Mouse (Mus musculus): ENCODE results near the gene Tomm20. TPM values are rescaled to one million over a fixed set of nuclear protein-coding genes. Genes with fewer than 3 reads are reported as not detected.
"Not testable (repeated sequence)": the region's sequence is repeated elsewhere in the genome, so short reads cannot be mapped to it uniquely, and the experiment has no call there.

Tomm20 gene
- polyA plus RNA-seq, 1 experiment from 2014 or later = 238 TPM

DNA sequence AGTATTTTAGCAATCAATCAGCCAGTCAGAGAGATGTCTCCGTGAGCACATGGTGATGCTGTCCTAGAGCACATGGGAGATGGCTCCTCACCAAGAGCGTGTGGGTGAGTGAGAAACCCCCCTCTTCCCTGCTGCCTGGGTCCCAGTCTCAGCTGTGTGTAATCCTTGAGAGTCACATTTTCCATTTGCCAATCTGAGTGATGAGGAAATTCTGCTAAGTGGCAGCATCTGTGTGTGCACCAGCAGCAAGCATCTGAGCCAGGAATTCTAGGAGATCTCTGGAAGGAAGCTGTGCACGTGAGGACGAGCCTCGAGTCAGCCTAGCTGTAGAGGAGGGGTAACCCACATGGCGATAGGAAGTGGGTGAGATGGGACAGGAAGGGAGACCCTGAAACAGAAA is 50.5 kb downstream of the Tomm20 start:
- H3K4me3 ChIP-seq (ENCODE audit: low read depth, low read length) = no peak overlapping the region
- ATAC-seq (ENCODE audit: low FRiP score) (no peak), DNase-seq (ENCODE audit: low spot score) (no peak)
- no peaks in the 10 kb centered on the region for H3K4me1 ChIP-seq (replicated peaks; ENCODE audit: control insufficient read depth, insufficient read depth, low read length)
- H3K36me3 ChIP-seq (ENCODE audit: control insufficient read depth, insufficient read depth, low read length) = no peaks in the 10 kb centered on the region
- H3K4me2 ChIP-seq (replicated peaks; ENCODE audit: low read depth, low read length) = no peak overlapping the region
- H3K27me3 ChIP-seq (ENCODE audit: control insufficient read depth, insufficient read depth, low read length) = no peaks in the 10 kb centered on the region
- WGBS = 69% methylated on average over 6 of the region's 6 CpGs
- no peak overlapping the region for H3K9ac ChIP-seq (ENCODE audit: low read depth, low read length)
- H3K27ac ChIP-seq (ENCODE audit: low read depth, low read length) = no peak overlapping the region
- H3K9me3 ChIP-seq (ENCODE audit: control insufficient read depth, low read length) = no peaks in the 10 kb centered on the region

- H3K27ac ChIP-seq (ENCODE audit: low read depth, low read length) = peak overlapping the region; percentile 51; the same call in 1 of the 2 replicates
- DNase-seq (ENCODE audit: low spot score) (peak; percentile 38), ATAC-seq (ENCODE audit: low FRiP score) (peak; percentile 63)
- no peaks in the 10 kb centered on the region for H3K4me1 ChIP-seq (replicated peaks; ENCODE audit: control insufficient read depth, insufficient read depth, low read length)
- H3K9me3 ChIP-seq (ENCODE audit: control insufficient read depth, low read length) = no peaks in the 10 kb centered on the region
- WGBS = 53% methylated on average over 3 of the region's 3 CpGs
- no peaks in the 10 kb centered on the region for H3K36me3 ChIP-seq (ENCODE audit: control insufficient read depth, insufficient read depth, low read length)
- H3K9ac ChIP-seq (ENCODE audit: low read depth, low read length) = no peak overlapping the region
- no peak overlapping the region for H3K4me2 ChIP-seq (replicated peaks; ENCODE audit: low read depth, low read length)
- H3K4me3 ChIP-seq (ENCODE audit: low read depth, low read length) = no peak overlapping the region
- no peaks in the 10 kb centered on the region for H3K27me3 ChIP-seq (ENCODE audit: control insufficient read depth, insufficient read depth, low read length)
Observed at GRCm38 (mm10) chr8:126887639-126888006, 58.0 kb downstream of the Tomm20 start.

- DNase-seq (ENCODE audit: low spot score) (peak; percentile 45), ATAC-seq (ENCODE audit: low FRiP score) (no peak)
- Histone ChIP-seq H3K36me3 (ENCODE audit: control insufficient read depth, insufficient read depth, low read length) (no peaks in the 10 kb centered on the region), H3K4me2 (replicated peaks; ENCODE audit: low read depth, low read length) (no peak overlapping the region), H3K27me3 (ENCODE audit: control insufficient read depth, insufficient read depth, low read length) (no peaks in the 10 kb centered on the region), H3K27ac (ENCODE audit: low read depth, low read length) (peak overlapping the region; percentile 51; the same call in 1 of the 2 replicates), H3K4me1 (replicated peaks; ENCODE audit: control insufficient read depth, insufficient read depth, low read length) (no peaks in the 10 kb centered on the region), H3K9ac (ENCODE audit: low read depth, low read length) (no peak overlapping the region), H3K4me3 (ENCODE audit: low read depth, low read length) (no peak overlapping the region), H3K9me3 (ENCODE audit: control insufficient read depth, low read length) (no peaks in the 10 kb centered on the region)
- WGBS = 58% methylated on average over 8 of the region's 8 CpGs
Observed at GRCm38 (mm10) chr8:126886741-126887638, 58.7 kb downstream of the Tomm20 start.

DNA sequence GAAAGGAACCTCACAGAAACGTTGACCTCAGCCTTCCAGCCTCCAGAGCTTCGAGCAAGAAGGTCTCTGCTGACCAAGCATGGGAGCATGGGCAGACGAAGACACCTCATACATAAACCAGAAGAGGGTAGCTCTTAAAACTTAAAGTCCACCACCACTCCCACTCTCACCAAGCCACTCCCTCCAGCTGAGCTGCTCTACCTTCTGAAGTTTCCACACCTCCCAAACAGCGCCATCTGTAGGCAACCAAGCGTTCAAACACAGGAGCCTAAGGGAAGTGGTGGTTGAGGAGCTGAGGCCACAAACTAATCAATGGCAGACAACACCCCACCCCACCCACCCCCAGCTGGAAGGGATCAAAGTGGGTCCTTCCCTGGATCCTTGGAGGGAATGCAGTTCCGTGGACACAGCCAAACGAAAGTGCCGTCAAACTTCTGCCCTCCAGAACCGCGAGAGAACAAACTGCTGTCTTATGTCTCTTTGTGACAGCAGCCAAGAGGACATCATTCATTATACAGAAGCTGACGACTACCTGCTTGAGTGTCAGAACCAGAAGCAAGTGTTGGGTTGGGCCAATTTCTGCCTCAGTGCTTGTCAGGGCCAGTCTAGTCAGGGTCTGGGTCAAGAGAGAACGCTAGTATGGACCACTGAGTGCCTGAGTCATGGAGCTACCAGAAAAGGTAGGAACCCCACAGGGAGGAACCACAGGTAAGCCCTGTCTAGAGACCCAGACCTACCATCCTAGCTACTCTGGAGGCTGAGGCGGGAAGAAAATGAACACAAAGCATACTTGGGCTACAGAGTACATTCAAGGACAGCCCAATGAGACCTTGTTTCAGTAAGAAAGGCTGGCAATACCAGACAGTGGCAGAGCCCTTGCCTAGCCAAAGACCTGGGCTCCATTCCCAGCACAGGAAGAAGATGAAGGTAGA is 59.8 kb downstream of the Tomm20 start:
- DNase-seq (ENCODE audit: low spot score) = no peak
- H3K27ac ChIP-seq (ENCODE audit: low read depth, low read length) = no peak overlapping the region
- no peak overlapping the region for H3K9ac ChIP-seq (ENCODE audit: low read depth, low read length)

DNA sequence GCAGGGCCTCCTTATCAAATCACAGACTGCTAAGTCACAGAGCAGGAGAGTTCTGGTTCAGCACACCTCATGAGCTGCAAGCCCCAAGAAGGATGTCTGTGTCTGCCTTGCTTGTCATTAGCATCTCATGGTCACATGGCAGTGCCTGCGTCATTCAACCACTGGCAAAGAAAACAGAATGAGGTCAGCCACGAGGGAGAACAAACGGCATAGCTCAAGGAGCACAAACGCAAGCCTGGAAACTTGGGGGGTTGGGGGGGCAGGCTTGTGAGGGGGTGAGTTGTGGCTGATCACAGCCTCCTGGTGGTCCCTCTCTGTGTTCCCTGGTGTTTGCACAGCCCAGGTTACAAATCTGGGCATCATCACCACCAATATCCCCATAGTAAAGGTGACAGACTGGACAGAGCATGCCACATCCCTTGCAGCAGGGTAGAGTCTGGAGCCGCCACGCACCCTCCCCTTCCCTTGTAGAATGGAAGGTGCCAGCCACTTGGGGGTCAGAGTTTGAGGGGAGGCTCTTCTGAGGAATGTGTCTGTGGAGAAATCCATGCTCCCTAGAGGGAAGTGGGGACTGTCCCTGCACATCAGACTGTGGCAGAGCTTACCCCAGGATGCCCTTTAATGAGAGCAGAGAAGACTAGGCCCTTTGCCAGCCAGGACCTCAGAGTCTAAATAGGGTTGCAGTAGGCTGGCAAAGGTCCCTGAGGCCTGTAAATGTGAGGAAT is 61.3 kb downstream of the Tomm20 start:
- no peaks in the 10 kb centered on the region for H3K36me3 ChIP-seq (ENCODE audit: control insufficient read depth, insufficient read depth, low read length)
- no peak overlapping the region for H3K4me3 ChIP-seq (ENCODE audit: low read depth, low read length)
- no peak overlapping the region; the same call in 1 of the 2 replicates for H3K4me2 ChIP-seq (replicated peaks; ENCODE audit: low read depth, low read length)
- ATAC-seq (ENCODE audit: low FRiP score) = peak; percentile 47; the same call in 1 of the 2 replicates
- 48% methylated on average over 6 of the region's 6 CpGs for WGBS
- H3K9me3 ChIP-seq (ENCODE audit: control insufficient read depth, low read length) = no peaks in the 10 kb centered on the region
- no peaks in the 10 kb centered on the region for H3K4me1 ChIP-seq (replicated peaks; ENCODE audit: control insufficient read depth, insufficient read depth, low read length)
- H3K9ac ChIP-seq (ENCODE audit: low read depth, low read length) = 0 out of 2 replicates have a peak overlapping the region, but pooled peaks have one; percentile 11
- no peak for DNase-seq (ENCODE audit: low spot score)
- H3K27me3 ChIP-seq (ENCODE audit: control insufficient read depth, insufficient read depth, low read length) = no peaks in the 10 kb centered on the region
- 0 out of 2 replicates have a peak overlapping the region, but pooled peaks have one; percentile 20 for H3K27ac ChIP-seq (ENCODE audit: low read depth, low read length)

More for the DNA sequence above, 59.8 kb downstream of the Tomm20 start:
- Histone ChIP-seq H3K4me2 (replicated peaks; ENCODE audit: low read depth, low read length) (no peak overlapping the region), H3K9me3 (ENCODE audit: control insufficient read depth, low read length) (no peaks in the 10 kb centered on the region), H3K36me3 (ENCODE audit: control insufficient read depth, insufficient read depth, low read length) (no peaks in the 10 kb centered on the region), H3K27me3 (ENCODE audit: control insufficient read depth, insufficient read depth, low read length) (no peaks in the 10 kb centered on the region), H3K4me3 (ENCODE audit: low read depth, low read length) (no peak overlapping the region), H3K4me1 (replicated peaks; ENCODE audit: control insufficient read depth, insufficient read depth, low read length) (no peaks in the 10 kb centered on the region)
- no peak for ATAC-seq (ENCODE audit: low FRiP score)
- 79% methylated on average over 13 of the region's 13 CpGs for WGBS

- 77% methylated on average over 5 of the region's 5 CpGs for WGBS
- no peak overlapping the region for H3K27ac ChIP-seq (ENCODE audit: low read depth, low read length)
Observed at GRCm38 (mm10) chr8:126883752-126884151, 61.9 kb downstream of the Tomm20 start.

DNA sequence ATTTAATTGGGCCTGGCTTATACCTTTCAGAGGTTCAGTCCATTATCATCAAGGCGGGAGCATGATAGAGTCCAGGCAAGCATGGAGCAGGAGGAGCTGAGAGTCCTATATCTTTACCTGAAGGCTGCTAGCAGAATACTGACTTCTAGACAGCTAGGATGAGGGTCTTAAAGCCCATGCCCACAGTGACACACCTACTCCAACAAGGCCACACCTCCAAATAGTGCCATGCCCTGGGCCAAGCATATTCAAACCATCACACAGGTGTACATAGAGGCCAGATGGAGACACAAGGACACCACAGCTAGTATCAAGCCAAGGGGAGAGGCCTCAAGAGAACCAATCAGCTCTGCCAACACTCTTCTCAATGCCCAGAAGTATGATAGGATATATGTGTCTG is 63.1 kb downstream of the Tomm20 start:
- H3K36me3 ChIP-seq (ENCODE audit: control insufficient read depth, insufficient read depth, low read length); H3K27ac ChIP-seq (ENCODE audit: low read depth, low read length); DNase-seq (ENCODE audit: low spot score); H3K9me3 ChIP-seq (ENCODE audit: control insufficient read depth, low read length); H3K4me1 ChIP-seq (replicated peaks; ENCODE audit: control insufficient read depth, insufficient read depth, low read length); H3K4me2 ChIP-seq (replicated peaks; ENCODE audit: low read depth, low read length); H3K9ac ChIP-seq (ENCODE audit: low read depth, low read length); H3K4me3 ChIP-seq (ENCODE audit: low read depth, low read length); ATAC-seq (ENCODE audit: low FRiP score); H3K27me3 ChIP-seq (ENCODE audit: control insufficient read depth, insufficient read depth, low read length): not testable (repeated sequence)
- WGBS = 83% methylated on average over 1 of the region's 1 CpGs

More at GRCm38 (mm10) chr8:126883752-126884151, 61.9 kb downstream of the Tomm20 start:
- no peak overlapping the region for H3K9ac ChIP-seq (ENCODE audit: low read depth, low read length)
- H3K36me3 ChIP-seq (ENCODE audit: control insufficient read depth, insufficient read depth, low read length) = no peaks in the 10 kb centered on the region
- no peaks in the 10 kb centered on the region for H3K9me3 ChIP-seq (ENCODE audit: control insufficient read depth, low read length)
- no peak for DNase-seq (ENCODE audit: low spot score)
- H3K4me3 ChIP-seq (ENCODE audit: low read depth, low read length) = no peak overlapping the region
- H3K27me3 ChIP-seq (ENCODE audit: control insufficient read depth, insufficient read depth, low read length) = no peaks in the 10 kb centered on the region
- no peak overlapping the region for H3K4me2 ChIP-seq (replicated peaks; ENCODE audit: low read depth, low read length)
- ATAC-seq (ENCODE audit: low FRiP score) = no peak
- no peaks in the 10 kb centered on the region for H3K4me1 ChIP-seq (replicated peaks; ENCODE audit: control insufficient read depth, insufficient read depth, low read length)

DNA sequence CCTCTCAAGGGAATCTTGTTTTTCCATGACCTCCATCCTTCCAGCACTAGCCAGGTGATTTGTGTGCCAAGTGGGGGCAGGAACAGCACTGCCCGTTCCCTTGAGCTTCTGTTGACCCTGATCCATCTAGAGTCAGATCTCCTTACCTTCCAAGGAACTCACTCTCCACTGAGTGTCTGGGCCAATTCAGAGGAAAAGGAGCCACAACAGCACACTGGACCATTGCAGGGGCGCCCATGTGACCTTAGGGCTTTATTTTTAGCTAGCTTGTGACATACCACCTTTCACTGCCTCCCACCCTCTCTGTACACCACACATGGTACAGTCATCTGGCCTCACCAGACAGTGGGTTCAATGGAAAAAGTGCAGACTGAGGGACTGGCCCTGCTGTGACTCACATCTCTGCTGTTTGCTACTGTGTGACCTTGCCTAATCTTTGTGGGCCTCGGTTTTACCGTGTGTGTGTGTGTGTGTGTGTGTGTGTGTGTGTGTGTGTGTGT is 64.0 kb downstream of the Tomm20 start:
- H3K4me3 ChIP-seq (ENCODE audit: low read depth, low read length) = no peak overlapping the region
- no peak overlapping the region for H3K27ac ChIP-seq (ENCODE audit: low read depth, low read length)
- no peak overlapping the region for H3K4me2 ChIP-seq (replicated peaks; ENCODE audit: low read depth, low read length)
- H3K4me1 ChIP-seq (replicated peaks; ENCODE audit: control insufficient read depth, insufficient read depth, low read length) = no peaks in the 10 kb centered on the region
- DNase-seq (ENCODE audit: low spot score) (no peak), ATAC-seq (ENCODE audit: low FRiP score) (no peak)
- WGBS = 84% methylated on average over 4 of the region's 4 CpGs
- no peaks in the 10 kb centered on the region for H3K36me3 ChIP-seq (ENCODE audit: control insufficient read depth, insufficient read depth, low read length)
- H3K9ac ChIP-seq (ENCODE audit: low read depth, low read length) = no peak overlapping the region
- H3K9me3 ChIP-seq (ENCODE audit: control insufficient read depth, low read length) = no peaks in the 10 kb centered on the region
- no peaks in the 10 kb centered on the region for H3K27me3 ChIP-seq (ENCODE audit: control insufficient read depth, insufficient read depth, low read length)

All from hindbrain, embryonic 11.5 days (tissue).